Mouse (Mus musculus): ENCODE results near the gene Dysf. TPM values are rescaled to one million over a fixed set of nuclear protein-coding genes. Genes with fewer than 3 reads are reported as not detected.

Dysf gene
- polyA plus RNA-seq, 1 experiment from 2014 or later = 5.7 TPM

GRCm38 (mm10) chr6:84197811-84198213, 189.4 kb downstream of the Dysf start:
- no peaks in the 10 kb centered on the region for H3K36me3 ChIP-seq (ENCODE audit: control insufficient read depth, insufficient read depth, low read length)
- no peaks in the 10 kb centered on the region for H3K27me3 ChIP-seq (replicated peaks; ENCODE audit: control insufficient read depth, insufficient read depth, low read length)
- H3K4me2 ChIP-seq (ENCODE audit: low read depth, low read length) = no peak overlapping the region
- no peak for ATAC-seq
- H3K4me3 ChIP-seq (ENCODE audit: low read length) = no peak overlapping the region
- no peak overlapping the region for H3K27ac ChIP-seq (ENCODE audit: low read length)
- H3K4me1 ChIP-seq (ENCODE audit: control insufficient read depth, insufficient read depth, low read length) = no peaks in the 10 kb centered on the region
- no peaks in the 10 kb centered on the region for H3K9me3 ChIP-seq (ENCODE audit: control insufficient read depth, low read length)
- no peak overlapping the region for H3K9ac ChIP-seq (ENCODE audit: low read depth, low read length)
- 37% methylated on average over 5 of the region's 5 CpGs for WGBS

DNA sequence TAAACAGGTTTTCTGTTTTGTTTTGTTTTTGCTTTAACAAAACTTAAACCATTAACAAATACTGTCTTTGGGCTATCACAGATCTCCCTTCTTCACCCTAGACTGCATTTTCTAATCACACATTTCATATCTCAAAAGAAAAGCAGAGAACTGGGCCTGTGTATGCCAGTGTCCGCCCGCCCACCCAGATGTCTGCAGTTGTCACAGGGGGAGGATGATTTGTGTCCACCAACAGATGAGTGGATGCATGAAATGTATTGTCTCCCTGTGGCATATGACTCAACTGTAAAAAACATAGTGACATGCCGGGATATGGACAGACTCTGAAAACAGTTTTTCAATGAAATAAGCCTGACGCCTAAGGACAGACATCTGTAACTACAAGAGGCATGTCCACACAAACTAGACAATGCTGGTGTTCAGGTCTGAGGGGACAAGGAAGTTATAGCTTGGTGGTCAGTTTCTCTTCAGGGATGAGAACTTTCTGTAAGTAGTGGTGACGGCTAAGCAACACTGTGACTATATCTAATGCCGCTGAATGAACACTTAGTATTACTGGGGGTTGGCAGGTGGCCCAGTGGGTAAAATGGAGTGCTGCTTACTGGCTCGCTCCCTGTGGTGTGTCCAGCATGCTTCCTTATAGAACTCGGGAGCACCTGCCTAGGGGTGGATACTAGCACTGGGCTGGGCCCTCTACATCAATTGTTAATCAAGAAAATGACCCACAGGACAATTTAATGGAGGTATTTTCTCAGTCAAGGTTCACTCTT, 193.5 kb downstream of the Dysf start:
- H3K27me3 ChIP-seq (replicated peaks; ENCODE audit: control insufficient read depth, insufficient read depth, low read length) = no peaks in the 10 kb centered on the region
- H3K36me3 ChIP-seq (ENCODE audit: control insufficient read depth, insufficient read depth, low read length) = no peaks in the 10 kb centered on the region
- no peaks in the 10 kb centered on the region for H3K4me1 ChIP-seq (ENCODE audit: control insufficient read depth, insufficient read depth, low read length)
- no peak overlapping the region for H3K9ac ChIP-seq (ENCODE audit: low read depth, low read length)
- no peak for ATAC-seq
- H3K4me2 ChIP-seq (ENCODE audit: low read depth, low read length) = no peak overlapping the region
- no peak overlapping the region for H3K27ac ChIP-seq (ENCODE audit: low read length)
- no peak overlapping the region for H3K4me3 ChIP-seq (ENCODE audit: low read length)
- H3K9me3 ChIP-seq (ENCODE audit: control insufficient read depth, low read length) = no peaks in the 10 kb centered on the region
- WGBS = 85% methylated on average over 8 of the region's 8 CpGs

DNA sequence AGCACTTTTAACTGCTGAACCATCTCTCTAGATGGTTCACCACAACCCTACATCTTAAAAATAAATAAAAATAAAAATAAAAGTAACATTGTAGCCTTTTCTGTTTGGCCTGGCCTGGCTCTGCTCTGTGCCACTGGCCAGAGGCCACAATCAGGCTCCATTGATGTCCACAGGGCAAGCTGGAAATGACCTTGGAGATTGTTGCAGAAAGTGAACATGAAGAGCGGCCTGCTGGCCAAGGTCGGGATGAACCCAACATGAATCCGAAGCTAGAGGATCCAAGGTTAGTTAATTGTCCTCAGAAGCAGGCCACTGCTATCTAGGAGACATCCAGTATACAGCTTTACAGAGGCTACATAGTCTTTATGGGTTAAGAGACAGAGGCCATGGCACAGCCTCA, 197.2 kb downstream of the Dysf start:
- Histone ChIP-seq H3K9me3 (ENCODE audit: control insufficient read depth, low read length) (0 out of 2 replicates have a peak, but pooled peaks cover 4% of the 10 kb centered on the region), H3K27ac (ENCODE audit: low read length) (no peak overlapping the region), H3K36me3 (ENCODE audit: control insufficient read depth, insufficient read depth, low read length) (no peaks in the 10 kb centered on the region), H3K4me1 (ENCODE audit: control insufficient read depth, insufficient read depth, low read length) (no peaks in the 10 kb centered on the region), H3K27me3 (replicated peaks; ENCODE audit: control insufficient read depth, insufficient read depth, low read length) (no peaks in the 10 kb centered on the region), H3K4me3 (ENCODE audit: low read length) (no peak overlapping the region), H3K4me2 (ENCODE audit: low read depth, low read length) (no peak overlapping the region), H3K9ac (ENCODE audit: low read depth, low read length) (no peak overlapping the region)
- 90% methylated on average over 3 of the region's 3 CpGs for WGBS
- no peak for ATAC-seq

GRCm38 (mm10) chr6:84208589-84208988, 200.2 kb downstream of the Dysf start:
- no peak overlapping the region for H3K4me3 ChIP-seq (ENCODE audit: low read length)
- H3K27ac ChIP-seq (ENCODE audit: low read length) = no peak overlapping the region
- H3K4me1 ChIP-seq (ENCODE audit: control insufficient read depth, insufficient read depth, low read length) = no peaks in the 10 kb centered on the region
- H3K9ac ChIP-seq (ENCODE audit: low read depth, low read length) = no peak overlapping the region
- 0 out of 2 replicates have a peak, but pooled peaks cover 4% of the 10 kb centered on the region for H3K9me3 ChIP-seq (ENCODE audit: control insufficient read depth, low read length)
- no peak for ATAC-seq
- no peak overlapping the region for H3K4me2 ChIP-seq (ENCODE audit: low read depth, low read length)
- no peaks in the 10 kb centered on the region for H3K27me3 ChIP-seq (replicated peaks; ENCODE audit: control insufficient read depth, insufficient read depth, low read length)
- 72% methylated on average over 4 of the region's 4 CpGs for WGBS
- H3K36me3 ChIP-seq (ENCODE audit: control insufficient read depth, insufficient read depth, low read length) = no peaks in the 10 kb centered on the region

GRCm38 (mm10) chr6:84209736-84210434, 201.5 kb downstream of the Dysf start:
- Histone ChIP-seq H3K4me1 (ENCODE audit: control insufficient read depth, insufficient read depth, low read length) (no peaks in the 10 kb centered on the region), H3K4me3 (ENCODE audit: low read length) (no peak overlapping the region), H3K9me3 (ENCODE audit: control insufficient read depth, low read length) (0 out of 2 replicates have a peak, but pooled peaks cover 4% of the 10 kb centered on the region), H3K9ac (ENCODE audit: low read depth, low read length) (no peak overlapping the region), H3K36me3 (ENCODE audit: control insufficient read depth, insufficient read depth, low read length) (no peaks in the 10 kb centered on the region), H3K4me2 (ENCODE audit: low read depth, low read length) (no peak overlapping the region), H3K27ac (ENCODE audit: low read length) (no peak overlapping the region), H3K27me3 (replicated peaks; ENCODE audit: control insufficient read depth, insufficient read depth, low read length) (no peaks in the 10 kb centered on the region)
- ATAC-seq = no peak
- 77% methylated on average over 13 of the region's 13 CpGs for WGBS

DNA sequence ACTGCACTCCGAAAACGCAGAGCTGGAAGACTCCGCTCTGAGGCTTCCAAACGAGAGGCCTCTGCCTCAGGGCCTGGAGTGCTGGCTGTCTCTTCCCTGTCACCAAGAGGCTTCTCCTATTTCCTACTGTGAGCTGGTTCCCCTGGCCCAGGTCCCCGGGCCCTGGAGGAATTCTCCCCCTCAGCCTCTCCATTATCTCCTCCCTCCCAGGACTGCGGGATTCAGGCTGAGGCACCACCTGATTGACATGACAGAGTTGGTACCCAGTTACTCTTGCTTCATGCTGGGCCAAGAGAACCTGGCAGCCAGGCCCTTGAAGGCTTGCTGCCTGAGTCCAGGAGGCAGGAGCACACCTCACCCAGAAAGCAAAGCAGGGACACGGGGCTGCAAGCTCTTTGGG, 203.1 kb downstream of the Dysf start:
- WGBS = 65% methylated on average over 7 of the region's 7 CpGs
- no peak for ATAC-seq
- Histone ChIP-seq H3K9ac (ENCODE audit: low read depth, low read length) (no peak overlapping the region), H3K4me1 (ENCODE audit: control insufficient read depth, insufficient read depth, low read length) (no peaks in the 10 kb centered on the region), H3K4me3 (ENCODE audit: low read length) (no peak overlapping the region), H3K4me2 (ENCODE audit: low read depth, low read length) (no peak overlapping the region), H3K9me3 (ENCODE audit: control insufficient read depth, low read length) (0 out of 2 replicates have a peak, but pooled peaks cover 4% of the 10 kb centered on the region), H3K27ac (ENCODE audit: low read length) (no peak overlapping the region), H3K36me3 (ENCODE audit: control insufficient read depth, insufficient read depth, low read length) (no peaks in the 10 kb centered on the region), H3K27me3 (replicated peaks; ENCODE audit: control insufficient read depth, insufficient read depth, low read length) (no peaks in the 10 kb centered on the region)

DNA sequence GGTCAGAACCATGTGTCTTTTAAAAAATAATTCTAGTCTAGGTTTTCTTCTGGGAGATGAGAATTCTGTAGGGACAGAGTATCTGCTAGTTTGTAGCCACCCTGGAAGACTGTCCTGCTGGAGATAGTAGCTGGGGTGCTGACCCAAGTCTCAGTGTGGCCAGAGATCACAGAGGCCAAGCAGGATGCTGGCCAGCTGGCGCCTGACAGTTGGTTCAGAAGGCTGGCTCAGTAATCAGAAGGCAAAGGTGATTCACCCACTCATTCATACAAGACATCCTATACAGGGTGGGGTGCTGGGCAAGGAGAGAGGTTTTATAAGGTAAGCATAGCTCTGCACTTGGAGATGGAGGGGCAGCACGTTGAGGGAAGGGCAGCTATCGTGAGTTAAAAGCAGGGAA, 204.7 kb downstream of the Dysf start:
- Histone ChIP-seq H3K4me2 (ENCODE audit: low read depth, low read length) (no peak overlapping the region), H3K27me3 (replicated peaks; ENCODE audit: control insufficient read depth, insufficient read depth, low read length) (no peaks in the 10 kb centered on the region), H3K36me3 (ENCODE audit: control insufficient read depth, insufficient read depth, low read length) (no peaks in the 10 kb centered on the region), H3K9me3 (ENCODE audit: control insufficient read depth, low read length) (0 out of 2 replicates have a peak, but pooled peaks cover under 1% of the 10 kb centered on the region), H3K9ac (ENCODE audit: low read depth, low read length) (no peak overlapping the region), H3K4me1 (ENCODE audit: control insufficient read depth, insufficient read depth, low read length) (no peaks in the 10 kb centered on the region), H3K27ac (ENCODE audit: low read length) (no peak overlapping the region), H3K4me3 (ENCODE audit: low read length) (no peak overlapping the region)
- ATAC-seq = no peak
- 44% methylated on average over 3 of the region's 3 CpGs for WGBS

DNA sequence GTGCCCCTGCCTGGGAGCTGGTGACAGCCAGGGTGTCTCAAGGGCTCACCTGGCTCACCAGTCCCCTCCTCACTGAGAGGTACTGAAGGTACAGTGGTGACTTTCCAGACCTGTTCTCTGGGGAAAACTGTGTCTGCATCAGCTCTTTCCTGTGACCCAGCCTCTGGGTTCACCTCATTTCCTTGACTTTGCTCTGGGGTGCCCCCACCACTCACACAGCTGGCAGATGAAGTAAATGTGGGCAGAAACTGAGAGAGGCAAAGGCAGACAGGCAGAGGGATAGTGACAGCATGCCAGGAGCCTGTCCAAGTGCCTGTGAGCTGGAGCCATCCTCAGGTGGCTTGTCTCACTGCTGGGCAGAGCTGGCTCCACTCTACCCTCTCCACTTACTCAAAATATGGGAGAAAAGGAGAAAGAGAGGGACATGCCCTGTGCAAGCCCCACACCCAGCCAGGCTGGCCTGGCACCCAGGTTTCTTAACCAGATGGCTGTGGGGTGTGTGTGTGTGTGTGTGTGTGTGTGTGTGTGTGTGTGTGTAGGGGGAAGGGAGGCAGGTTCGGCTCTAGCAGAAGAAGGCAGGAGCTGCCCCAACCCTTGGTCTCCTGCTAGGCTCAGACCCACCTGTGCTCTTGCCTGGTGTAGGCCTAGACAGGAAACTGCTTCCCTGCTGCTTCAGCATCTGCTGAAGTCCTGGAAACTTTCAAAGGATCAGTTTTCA, 209.0 kb downstream of the Dysf start:
- no peak overlapping the region for H3K9ac ChIP-seq (ENCODE audit: low read depth, low read length)
- no peak overlapping the region for H3K27ac ChIP-seq (ENCODE audit: low read length)
- H3K4me2 ChIP-seq (ENCODE audit: low read depth, low read length) = no peak overlapping the region
- no peak for ATAC-seq
- H3K9me3 ChIP-seq (ENCODE audit: control insufficient read depth, low read length) = no peaks in the 10 kb centered on the region
- no peaks in the 10 kb centered on the region for H3K36me3 ChIP-seq (ENCODE audit: control insufficient read depth, insufficient read depth, low read length)
- H3K27me3 ChIP-seq (replicated peaks; ENCODE audit: control insufficient read depth, insufficient read depth, low read length) = no peaks in the 10 kb centered on the region
- no peak overlapping the region for H3K4me3 ChIP-seq (ENCODE audit: low read length)
- 38% methylated on average over 1 of the region's 1 CpGs for WGBS
- H3K4me1 ChIP-seq (ENCODE audit: control insufficient read depth, insufficient read depth, low read length) = no peaks in the 10 kb centered on the region

DNA sequence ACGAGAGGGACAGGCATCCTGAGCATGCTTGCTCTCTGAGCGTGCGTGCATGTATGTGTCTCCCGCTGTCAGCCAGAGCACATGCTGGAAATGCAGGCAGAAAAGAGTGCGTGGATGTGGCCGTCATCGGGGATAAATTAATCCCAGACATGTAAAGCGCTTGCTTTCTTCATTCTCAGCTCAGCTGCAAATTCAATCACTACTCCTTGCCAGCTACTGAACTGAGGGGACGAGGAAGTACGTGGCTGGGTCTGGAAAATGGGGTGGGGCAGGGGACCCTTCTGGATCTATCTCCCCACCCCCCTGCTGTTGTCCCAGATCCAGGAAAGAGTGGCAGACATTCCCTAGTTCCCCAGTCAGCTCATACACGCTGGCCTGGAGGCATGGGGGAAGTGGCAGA, 210.7 kb downstream of the Dysf start:
- H3K4me1 ChIP-seq (ENCODE audit: control insufficient read depth, insufficient read depth, low read length) = no peaks in the 10 kb centered on the region
- H3K36me3 ChIP-seq (ENCODE audit: control insufficient read depth, insufficient read depth, low read length) = no peaks in the 10 kb centered on the region
- 72% methylated on average over 11 of the region's 11 CpGs for WGBS
- no peaks in the 10 kb centered on the region for H3K9me3 ChIP-seq (ENCODE audit: control insufficient read depth, low read length)
- H3K27ac ChIP-seq (ENCODE audit: low read length) = no peak overlapping the region
- no peak overlapping the region for H3K4me2 ChIP-seq (ENCODE audit: low read depth, low read length)
- no peak overlapping the region for H3K9ac ChIP-seq (ENCODE audit: low read depth, low read length)
- H3K4me3 ChIP-seq (ENCODE audit: low read length) = no peak overlapping the region
- no peak for ATAC-seq
- no peaks in the 10 kb centered on the region for H3K27me3 ChIP-seq (replicated peaks; ENCODE audit: control insufficient read depth, insufficient read depth, low read length)

Measured in intestine, embryonic 16.5 days (tissue).